Mouse (Mus musculus) G1E (cell line): ENCODE results near the gene Rps5.

Source experiments
- CTCF ChIP-seq: IDR thresholded peaks from 2 replicates; pipeline ENCODE4 v1.5.1; 2012; ENCODE audit warnings: low read depth, low read length, inconsistent platforms, mixed read lengths
- GATA1 ChIP-seq: IDR thresholded peaks from 2 replicates; pipeline ENCODE4 v1.6.1; 2012; ENCODE audit warnings: borderline replicate concordance, low read length, inconsistent platforms, mixed read lengths
- GATA2 ChIP-seq: IDR thresholded peaks from 2 replicates; pipeline ENCODE4 v1.6.1; 2012; ENCODE audit warnings: low read depth, low read length, inconsistent platforms, borderline replicate concordance
- POLR2AphosphoS5 ChIP-seq: IDR thresholded peaks from 2 replicates; pipeline ENCODE4 v1.6.1; 2012; ENCODE audit warnings: low read depth, low read length, inconsistent platforms; ENCODE audit not compliant: insufficient replicate concordance
- TAL1 ChIP-seq: conservative IDR thresholded peaks from 2 replicates; pipeline ENCODE4 v1.6.1; 2012; ENCODE audit warnings: low read depth, low read length, inconsistent platforms, mixed read lengths

DNA sequence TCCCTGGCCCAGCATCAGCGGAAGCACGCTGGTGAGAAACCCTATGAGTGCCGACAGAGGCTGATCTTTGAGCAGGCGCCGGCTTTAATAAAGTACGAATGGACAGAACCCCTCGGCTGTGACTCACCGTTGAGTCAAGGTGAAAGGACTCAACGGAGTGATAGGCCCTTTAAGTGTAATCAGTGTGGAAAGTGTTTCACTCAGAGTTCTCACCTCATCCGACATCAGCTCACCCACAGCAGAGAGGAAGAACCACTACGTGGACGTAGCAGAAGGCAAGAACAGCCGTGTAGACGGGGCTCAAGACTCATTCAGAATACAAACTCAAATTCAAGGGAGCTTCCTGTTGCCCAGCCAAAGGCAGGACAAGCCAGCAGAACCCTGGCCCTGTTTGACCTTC is 31.2 kb upstream of the Rps5 start:
- TF ChIP-seq CTCF (no peak), GATA1 (no peak), TAL1 (no peak), GATA2 (no peak), POLR2AphosphoS5 (no peak)
